Comparison of ENCODE assay signal across 1 mouse cellular context in the genomic region with DNA sequence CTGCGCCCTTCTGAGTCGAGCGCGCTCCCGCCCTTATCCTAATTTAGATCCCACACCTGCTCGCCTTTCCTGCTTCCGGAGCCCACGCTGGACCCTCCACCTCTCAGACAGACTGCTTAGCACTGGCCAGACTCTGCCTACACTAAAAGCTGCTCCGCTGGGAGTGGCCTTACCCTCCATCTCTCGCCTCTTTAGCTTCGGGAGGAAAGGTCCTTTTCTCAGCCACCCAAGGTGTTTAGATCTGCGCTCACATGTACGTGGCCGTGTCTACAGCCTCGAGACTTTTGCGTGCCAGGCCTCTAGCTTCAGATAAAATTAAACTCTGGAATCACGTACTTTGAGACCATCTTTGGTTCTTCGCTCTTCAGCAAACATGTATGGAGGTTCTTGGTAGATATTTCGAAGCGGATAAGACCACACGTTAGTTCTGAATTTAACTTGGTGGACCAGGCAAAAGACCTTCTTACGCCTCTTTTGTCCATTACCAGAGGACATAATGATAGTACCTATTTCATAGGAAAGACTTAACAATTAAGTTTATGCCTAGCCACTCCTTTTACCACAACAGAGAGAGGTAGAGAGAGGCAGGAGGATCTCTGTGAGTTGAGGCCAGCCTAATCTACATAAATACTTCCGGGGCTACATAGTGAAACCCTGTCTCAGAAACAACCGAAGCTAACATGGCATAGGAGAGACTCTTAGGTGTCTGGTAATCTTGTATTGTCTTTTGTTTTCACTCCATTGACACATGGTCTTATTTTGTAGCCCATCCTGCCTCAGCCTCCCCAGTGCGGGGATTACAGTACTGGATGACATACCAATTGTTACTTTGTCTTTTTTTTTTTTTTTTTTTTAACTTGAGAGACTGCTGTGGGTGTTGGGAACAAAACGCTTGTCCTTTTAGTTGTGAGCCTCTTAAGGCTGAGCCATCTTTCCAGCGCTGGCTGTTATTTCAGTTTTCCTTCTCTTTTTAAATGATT.
A peak's percentile ranks its signal among the peaks of the same experiment; 100 is the strongest.
TF ChIP-seq lines count a peak whose summit lies in the region.

No protein-coding gene starts in this region.

TF ChIP-seq in MEL, 35 proteins besides CTCF, POLR2A, EP300 and RAD21:
- TF ChIP-seq CHD1 (IDR thresholded peaks at IDR 0.05; ENCODE audit: low read depth, low read length) (peak; percentile 97), CHD2 (IDR thresholded peaks at IDR 0.05; ENCODE audit: low read length) (no peak), SMC3 (IDR thresholded peaks at IDR 0.05; ENCODE audit: low read depth, low read length) (0 out of 2 replicates have a peak, but pooled peaks have one; percentile 5), TBP (IDR thresholded peaks at IDR 0.05; ENCODE audit: low read depth, low read length) (peak; percentile 92), ELF1 (IDR thresholded peaks at IDR 0.05; ENCODE audit: low read depth, low read length) (peak; percentile 37; the same call in 1 of the 2 replicates), UBTF (IDR thresholded peaks at IDR 0.05; ENCODE audit: borderline replicate concordance, insufficient read depth, low read depth, low read length) (no peak; the same call in 1 of the 2 replicates), ETS1 (IDR thresholded peaks at IDR 0.05; ENCODE audit: low read depth, low read length) (peak; percentile 5; the same call in 1 of the 2 replicates), KAT2A (conservative IDR thresholded peaks at IDR 0.05; ENCODE audit: low read depth, low read length) (0 out of 2 replicates have a peak, but pooled peaks have one; percentile 49), MAX (IDR thresholded peaks at IDR 0.05; ENCODE audit: low read length) (peak; percentile 87), TAL1 (IDR thresholded peaks at IDR 0.05; ENCODE audit: low read length) (no peak), ZNF384 (IDR thresholded peaks at IDR 0.05; ENCODE audit: low read depth, low read length) (peak; percentile 91), MXI1 (IDR thresholded peaks at IDR 0.05; ENCODE audit: low read depth, low read length) (peak; percentile 38; the same call in 1 of the 2 replicates), USF1 (IDR thresholded peaks at IDR 0.05; ENCODE audit: low read depth, low read length) (no peak), MYC (IDR thresholded peaks at IDR 0.05; ENCODE audit: low read depth, low read length) (peak; percentile 81), NELFE (IDR thresholded peaks at IDR 0.05; ENCODE audit: low read depth, low read length) (peak; percentile 62; the same call in 1 of the 2 replicates), E2F4 (IDR thresholded peaks at IDR 0.05; ENCODE audit: borderline replicate concordance, low read depth, low read length) (peak; percentile 70; the same call in 1 of the 2 replicates), GATA1 (IDR thresholded peaks at IDR 0.05; ENCODE audit: low read depth, low read length) (peak; percentile 50; the same call in 1 of the 2 replicates), SIN3A (IDR thresholded peaks at IDR 0.05; ENCODE audit: low read length) (peak; percentile 81), ZC3H11A (IDR thresholded peaks at IDR 0.05; ENCODE audit: low read depth, low read length) (no peak), MAZ (IDR thresholded peaks at IDR 0.05; ENCODE audit: low read depth, low read length) (0 out of 2 replicates have a peak, but pooled peaks have one; percentile 41), RCOR1 (IDR thresholded peaks at IDR 0.05; ENCODE audit: low read depth, low read length) (peak; percentile 48; the same call in 1 of the 2 replicates), JUND (IDR thresholded peaks at IDR 0.05; ENCODE audit: low read depth, low read length) (0 out of 2 replicates have a peak, but pooled peaks have one; percentile 40), HCFC1 (IDR thresholded peaks at IDR 0.05; ENCODE audit: low read depth, low read length) (peak; percentile 77)
TF ChIP-seq in MEL: peak in this region for 18.
